Mouse (Mus musculus) left cerebral cortex, adult 9 months (tissue): ENCODE measurements around the gene Bcl3.

Experiments used
- DNase-seq, 2 experiments: peaks; one replicate each; pipeline ENCODE4 v3.0.0; 2022; ENCODE audit warnings: low spot score in 2 of 2

The Bcl3 gene

DNA sequence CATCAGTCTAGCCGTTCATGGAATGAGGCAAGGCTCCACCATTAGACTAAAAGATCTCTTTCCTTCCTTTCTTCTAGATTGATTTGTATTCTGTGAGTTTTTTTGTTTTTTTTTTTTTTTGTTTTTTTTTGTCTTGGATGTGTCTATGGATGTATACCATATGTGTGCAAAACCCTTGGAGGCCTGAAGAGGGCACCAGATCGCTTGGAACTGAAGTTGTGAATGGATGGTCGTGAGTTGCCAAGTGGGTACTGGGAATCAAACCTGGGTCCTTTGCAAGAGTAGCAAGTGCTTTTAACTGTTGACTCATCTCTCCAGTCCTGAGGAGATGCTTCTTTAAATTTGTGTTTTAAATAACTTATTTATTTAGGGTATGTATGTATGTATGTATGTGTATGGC lies 11.5 kb upstream of the Bcl3 start:
- DNase-seq = no peak

GRCm38 (mm10) chr7:19831837-19832236 lies 9.3 kb upstream of the Bcl3 start:
- no peak for DNase-seq

GRCm38 (mm10) chr7:19830682-19831156 lies 8.1 kb upstream of the Bcl3 start:
- DNase-seq = peak in 1 of 2 experiments; percentile 56

GRCm38 (mm10) chr7:19829694-19830093 lies 7.1 kb upstream of the Bcl3 start:
- DNase-seq = no peak

DNA sequence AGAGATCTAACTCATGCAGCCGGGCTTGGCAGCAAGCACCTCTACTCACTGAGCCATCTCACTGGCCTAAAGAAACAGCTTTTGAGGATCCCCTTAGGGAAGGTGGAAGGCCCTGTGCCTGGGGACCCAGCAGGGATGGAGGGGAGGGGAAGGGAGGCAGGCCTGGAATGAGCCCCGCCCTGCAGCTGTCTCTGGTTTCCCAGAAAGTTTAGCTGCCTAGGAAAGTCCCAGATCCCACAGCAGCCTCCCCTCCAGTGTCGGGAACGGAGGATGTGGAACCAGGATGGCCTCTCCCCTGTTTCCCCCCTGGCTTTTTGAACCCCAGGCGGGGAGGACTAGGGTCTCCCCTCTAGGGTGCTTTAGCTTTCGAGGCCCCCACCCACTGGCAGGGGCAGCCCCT lies 4.2 kb upstream of the Bcl3 start:
- no peak for DNase-seq

DNA sequence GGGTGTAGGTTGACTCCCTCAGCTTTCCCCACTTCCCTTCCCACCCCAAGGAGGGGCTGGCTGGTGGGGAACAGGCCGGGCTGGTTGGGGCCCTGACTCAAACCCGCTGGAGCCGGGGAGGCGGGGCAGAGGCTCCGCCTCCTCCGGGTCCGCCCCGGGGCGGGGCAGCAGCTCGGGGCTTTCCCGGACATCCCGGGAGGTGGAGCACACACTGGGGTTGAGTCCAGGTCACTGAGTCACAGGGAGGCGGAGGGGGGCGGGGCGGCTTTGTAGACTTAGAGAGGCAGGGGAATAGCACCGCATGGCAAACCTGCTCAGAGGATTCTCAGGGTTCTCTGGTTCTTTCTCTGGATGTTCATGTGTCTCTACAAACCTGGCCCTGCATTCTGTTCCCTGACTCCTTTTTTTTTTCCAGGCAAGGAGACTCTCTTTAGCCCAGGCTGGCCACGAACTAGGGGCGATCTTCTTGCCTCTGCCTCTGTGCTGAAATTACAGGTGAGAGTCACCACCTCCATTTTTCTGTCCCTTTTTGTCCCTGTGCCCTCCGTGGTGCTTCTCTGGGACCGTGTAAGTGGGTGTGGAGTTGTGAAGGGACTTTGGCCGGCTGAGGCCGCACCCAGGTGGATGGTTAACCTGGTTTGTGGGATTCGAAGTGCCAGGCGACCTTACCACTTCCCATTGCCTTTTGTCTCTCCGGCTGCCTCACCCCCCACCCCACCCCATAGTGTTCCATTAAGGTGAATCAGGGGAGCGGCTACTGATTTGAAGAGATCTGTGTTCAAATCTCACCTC lies 1.8 kb upstream of the Bcl3 start:
- no peak for DNase-seq

GRCm38 (mm10) chr7:19823256-19824181 lies 949 bp upstream of the Bcl3 start:
- DNase-seq = no peak

GRCm38 (mm10) chr7:19822193-19822592 lies 377 bp downstream of the Bcl3 start:
- no peak for DNase-seq

DNA sequence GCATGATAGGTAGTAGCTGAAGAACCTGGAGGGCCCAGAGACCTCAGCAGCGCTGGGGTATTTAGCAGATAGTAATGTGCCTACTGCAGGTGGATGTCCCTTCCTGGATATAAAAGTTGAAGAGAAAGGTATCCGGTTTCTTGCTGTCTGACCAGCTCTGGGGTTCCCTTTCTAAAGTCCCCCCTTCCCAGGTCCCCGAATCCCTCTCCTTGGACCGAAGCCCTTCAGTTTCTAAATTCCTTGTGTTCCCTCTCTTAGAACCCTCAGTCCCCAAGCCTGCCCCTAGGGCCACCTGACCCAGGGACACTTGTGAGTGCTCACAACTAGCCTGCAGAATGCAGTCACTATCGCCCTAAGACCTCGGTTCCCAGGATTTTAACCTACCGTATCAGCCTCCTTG lies 937 bp downstream of the Bcl3 start:
- no peak for DNase-seq

- no peak for DNase-seq
Observed at GRCm38 (mm10) chr7:19820347-19821048, 2.1 kb downstream of the Bcl3 start.

DNA sequence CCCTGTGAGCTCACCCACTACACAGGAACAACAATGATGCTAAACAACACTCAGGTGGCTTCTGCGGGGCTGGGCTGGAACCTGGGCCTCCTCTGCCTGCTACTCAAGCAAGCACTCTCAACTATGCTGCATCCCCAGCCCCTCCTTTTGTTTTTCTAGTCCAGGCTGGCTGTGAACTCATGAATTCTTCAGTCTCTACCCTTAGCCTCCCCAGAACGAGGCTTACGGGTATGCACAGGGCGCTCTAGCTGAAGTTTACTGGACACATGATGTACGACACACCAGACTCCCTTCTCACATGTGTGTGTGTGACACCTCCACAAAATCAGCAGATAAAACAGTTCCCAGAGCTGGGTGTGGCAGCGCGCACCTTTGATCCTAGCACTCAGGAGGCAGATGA lies 3.7 kb downstream of the Bcl3 start:
- DNase-seq = no peak

DNA sequence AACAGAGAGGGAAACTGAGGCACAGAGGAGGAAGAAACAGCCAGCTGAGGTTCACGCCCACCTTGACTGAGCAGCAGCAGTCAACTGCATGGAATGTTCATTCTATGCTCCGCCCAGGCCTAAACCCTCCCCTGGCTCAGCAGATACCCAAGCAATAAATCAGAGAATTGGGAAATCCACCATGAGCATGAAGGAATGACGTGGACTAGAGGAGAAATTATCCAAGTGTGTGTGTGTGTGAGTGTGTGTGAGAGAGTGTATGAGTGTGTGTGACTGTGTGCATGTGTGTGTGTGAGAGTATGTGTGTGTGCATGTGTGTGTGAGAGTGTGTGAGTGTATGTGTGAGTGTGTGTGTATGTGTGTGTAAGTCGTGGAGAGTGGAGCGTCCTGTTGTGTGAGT lies 4.1 kb downstream of the Bcl3 start:
- no peak for DNase-seq

- no peak for DNase-seq
Observed at GRCm38 (mm10) chr7:19817382-19818105, 5.0 kb downstream of the Bcl3 start.

- DNase-seq = peak in 1 of 2 experiments; percentile 66
Observed at GRCm38 (mm10) chr7:19816224-19816771, 6.3 kb downstream of the Bcl3 start.

DNA sequence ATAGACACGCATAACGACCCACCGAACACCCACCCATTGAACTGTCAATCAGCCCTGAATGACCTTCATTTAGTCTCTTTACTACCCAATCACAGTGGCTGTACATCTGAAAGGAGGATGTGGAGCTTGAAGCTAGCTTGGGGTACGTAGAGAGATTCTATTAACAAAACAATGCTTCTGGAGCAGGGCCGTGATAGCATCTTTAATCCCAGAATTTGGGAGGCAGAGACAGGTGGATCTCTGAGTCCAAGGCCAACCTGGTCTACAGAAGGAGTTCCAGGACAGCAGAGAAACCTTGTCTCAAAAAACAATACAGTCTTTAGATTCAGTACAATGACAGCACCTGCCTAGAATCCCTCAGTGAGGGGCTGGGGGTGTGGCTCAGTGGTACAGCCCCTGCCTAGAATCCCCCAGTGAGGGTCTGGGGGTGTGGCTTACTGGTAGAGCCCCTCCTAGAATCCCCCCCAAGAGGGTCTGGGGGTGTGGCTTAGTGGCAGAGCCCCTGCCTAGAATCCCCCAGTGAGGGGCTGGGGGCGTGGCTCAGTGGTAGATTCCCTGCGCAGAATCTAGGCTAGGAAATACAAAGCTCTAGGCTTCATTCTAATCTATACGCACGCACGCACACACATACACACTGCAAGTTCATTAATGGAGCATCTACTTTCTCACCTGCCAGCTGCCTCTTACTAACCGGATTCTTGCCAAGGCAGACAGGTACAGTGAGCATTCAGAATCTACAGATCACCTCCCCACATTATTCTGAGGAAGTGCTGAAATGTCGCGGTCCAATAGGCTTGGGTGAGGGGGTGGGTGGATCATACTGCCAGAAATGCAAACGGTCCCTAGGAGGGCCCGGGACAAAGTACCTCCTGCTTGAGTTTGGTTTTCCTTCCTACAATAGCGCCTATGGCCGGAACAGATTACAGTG lies 7.0 kb downstream of the Bcl3 start:
- no peak for DNase-seq

- no peak for DNase-seq
Observed at GRCm38 (mm10) chr7:19813579-19814122, 8.9 kb downstream of the Bcl3 start.

DNA sequence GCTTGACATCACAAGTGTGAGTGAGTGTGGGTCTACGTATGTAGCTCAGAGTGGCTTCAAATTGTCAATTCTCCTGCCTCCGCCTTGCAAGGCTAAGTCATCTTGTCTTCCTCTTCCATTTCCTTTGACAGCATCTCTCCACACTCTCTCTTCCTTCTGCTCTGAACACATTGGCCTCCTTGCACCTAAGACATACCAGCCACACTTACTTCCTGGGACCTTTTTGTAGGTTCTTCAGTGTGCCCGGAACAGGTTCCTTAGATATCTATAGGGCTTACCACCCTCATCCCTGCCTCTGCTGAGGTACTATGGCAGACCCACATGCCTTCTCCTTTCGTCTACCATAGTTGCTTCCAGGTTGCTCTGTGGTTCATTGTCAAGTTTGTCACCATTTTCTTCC lies 9.4 kb downstream of the Bcl3 start:
- no peak for DNase-seq

DNA sequence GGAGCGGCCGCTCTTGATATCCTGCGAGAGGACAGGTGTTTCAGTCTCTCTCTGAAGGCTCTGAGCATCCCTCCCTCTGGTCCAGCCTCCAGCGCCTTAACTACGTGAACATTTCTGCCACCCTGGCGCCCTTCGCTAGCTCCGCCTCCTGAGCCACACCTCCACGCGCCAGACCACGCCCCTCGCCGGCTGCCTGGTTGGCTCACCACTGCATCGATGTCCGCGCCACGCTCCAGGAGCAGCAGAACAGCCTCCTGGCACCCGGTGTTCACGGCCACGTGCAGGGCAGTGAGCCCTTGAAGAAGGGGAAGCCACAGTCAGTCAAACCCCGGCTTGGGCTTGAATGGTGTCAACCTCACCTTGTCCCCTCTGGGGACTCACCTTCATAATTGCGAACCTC lies 11.5 kb downstream of the Bcl3 start:
- no peak for DNase-seq

- no peak for DNase-seq
Observed at GRCm38 (mm10) chr7:19809369-19809768, 13.2 kb downstream of the Bcl3 start.
